In the genomic region with DNA sequence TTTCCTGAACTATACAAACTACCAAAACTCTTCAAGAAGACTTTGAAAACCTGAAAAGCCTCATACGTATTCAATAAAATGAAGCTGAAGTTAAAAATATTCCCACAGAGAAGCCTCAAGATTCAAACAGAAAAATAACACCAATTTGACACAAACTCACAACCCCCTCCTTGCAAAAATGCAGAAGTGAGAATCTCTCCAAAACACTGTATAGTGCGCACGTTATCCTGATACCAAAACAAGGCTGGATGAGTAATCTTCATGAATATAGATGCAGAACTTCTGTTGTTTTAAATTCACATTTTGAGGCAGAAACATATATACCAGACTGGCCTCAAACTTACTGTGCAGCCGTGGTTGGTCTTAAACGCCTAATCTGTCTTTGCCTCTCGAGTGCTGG, we compare ENCODE assay signal across 31 mouse cellular contexts. TPM values are rescaled to one million over a fixed set of nuclear protein-coding genes. Genes with fewer than 3 reads are reported as not detected.
DNase-seq lines count a peak whose midpoint lies in the region; ATAC-seq and TF ChIP-seq lines count a peak whose summit lies in the region.
"Had no signal": no experiment of that assay in that cellular context is flagged by ENCODE, and none has a peak within 500 bp of the region (broad histone marks: within the 10 kb centered on the region; RNA-seq: fewer than 3 reads in every experiment).

No protein-coding gene starts in this region.

- WGBS in macrophage (ENCODE audit: missing documents): 50% methylated on average over 6 of the region's 6 CpGs

- H3K36me3 ChIP-seq in CH12.LX (replicated peaks in 1 of 2; ENCODE audit: control insufficient read depth in 1 of 2, insufficient read depth in 1 of 2, low read length in 1 of 2): no peaks in the 10 kb centered on the region
- H3K36me3 ChIP-seq in macrophage (ENCODE audit: inconsistent target): no peaks in the 10 kb centered on the region
- H3K36me3 ChIP-seq: embryonic facial prominence, embryonic 12.5 days; embryonic facial prominence, embryonic 15.5 days; heart, embryonic 10.5 days; heart, embryonic 13.5 days had no signal

- H3K79me2 ChIP-seq in CH12.LX (replicated peaks; ENCODE audit: control insufficient read depth, extremely low read depth, insufficient read depth, poor library complexity, severe bottlenecking): no peaks in the 10 kb centered on the region
- peaks cover 5% of the 10 kb centered on the region; the same call in 1 of the 2 replicates for H3K79me2 ChIP-seq in macrophage (ENCODE audit: inconsistent target)

- in situ Hi-C loops in CH12.LX (cut with MboI; ENCODE audit: low pct_ligation_motif_present, low pct_unique_long_range_greater_than_20kb, low sequenced_read_pairs): no loop called here

- TF ChIP-seq CTCF in CH12.LX (conservative IDR thresholded peaks at IDR 0.05 in 1 of 2, IDR thresholded peaks at IDR 0.05 in 1 of 2; ENCODE audit: low read depth in 2 of 2, low read length in 2 of 2): no peak

- H3K9ac ChIP-seq in CH12.LX (ENCODE audit: insufficient read depth, low read depth): no peak overlapping the region
- H3K9ac ChIP-seq: embryonic facial prominence, embryonic 12.5 days; embryonic facial prominence, embryonic 15.5 days; forebrain, postnatal 0 days; heart, embryonic 13.5 days; hindbrain, embryonic 14.5 days had no signal

- peak; percentile 36; the same call in 1 of the 2 replicates for ATAC-seq in frontal cortex, adult (ENCODE audit: low TSS enrichment)
- ATAC-seq: activated CD4-positive, CD25-positive, alpha-beta regulatory T cell, adult 4 months; CD4-positive, CD25-positive, alpha-beta regulatory T cell, adult 4 months; forebrain, embryonic 14.5 days; forebrain, postnatal 0 days; hindbrain, postnatal 0 days; inflammation-experienced regulatory T-cells, adult 6 months; intestine, embryonic 16.5 days had no signal

- TF ChIP-seq POLR2A in CH12.LX (IDR thresholded peaks at IDR 0.05; ENCODE audit: low read depth, low read length): no peak

- TF ChIP-seq RAD21 in CH12.LX (IDR thresholded peaks at IDR 0.05; ENCODE audit: low read depth, low read length): no peak

- H3K4me3 ChIP-seq in CH12.LX (replicated peaks in 1 of 3; ENCODE audit: low read depth in 2 of 3, low read length in 2 of 3, poor library complexity in 1 of 3) (no peak overlapping the region), macrophage (ENCODE audit: inconsistent target) (no peak overlapping the region)
- H3K4me3 ChIP-seq: embryonic facial prominence, embryonic 12.5 days; embryonic facial prominence, embryonic 15.5 days; heart, adult 2 months; heart, embryonic 10.5 days; heart, embryonic 13.5 days had no signal

- H3K4me2 ChIP-seq in CH12.LX (ENCODE audit: insufficient read depth, low read depth, poor library complexity, severe bottlenecking): no peak overlapping the region
- H3K4me2 ChIP-seq: embryonic facial prominence, embryonic 12.5 days; embryonic facial prominence, embryonic 15.5 days; heart, embryonic 13.5 days; hindbrain, embryonic 14.5 days had no signal

- dilution Hi-C loops in CH12.LX (cut with MboI; ENCODE audit: extremely low pct_ligation_motif_present, extremely low pct_unique_long_range_greater_than_20kb, low sequenced_read_pairs): no loop called here

- peak; percentile 65 for TF ChIP-seq EP300 in CH12.LX (IDR thresholded peaks at IDR 0.05; ENCODE audit: low read length)

- DNase-seq in frontal cortex, postnatal 14 days (ENCODE audit: low spot score in 2 of 2): no peak
- peak; percentile 39 for DNase-seq in CH12.LX (ENCODE audit: extremely low read depth)
- no peak for DNase-seq in adrenal gland, adult 18-20 months (ENCODE audit: low spot score in 2 of 2)
- DNase-seq in thymus, postnatal 14 days: no peak
- DNase-seq: adrenal gland, postnatal 10 days; cerebellum, adult 18-20 months; cerebellum, adult 9-10 months; cerebellum, postnatal 14 days; forebrain, postnatal 0 days; gastrocnemius, postnatal 10 days; gastrocnemius, postnatal 36 days; heart, adult 2 months; heart, postnatal 14 days; heart, postnatal 4 days had no signal

- H3K9me3 ChIP-seq in CH12.LX (replicated peaks; ENCODE audit: low read length): no peaks in the 10 kb centered on the region
- H3K9me3 ChIP-seq: embryonic facial prominence, embryonic 12.5 days; embryonic facial prominence, embryonic 15.5 days; heart, embryonic 10.5 days; heart, embryonic 13.5 days had no signal

- no peak overlapping the region for H3K27ac ChIP-seq in CH12.LX (ENCODE audit: insufficient read depth, low read depth)
- H3K27ac ChIP-seq in macrophage: peak overlapping the region; percentile 77
- H3K27ac ChIP-seq: embryonic facial prominence, embryonic 12.5 days; embryonic facial prominence, embryonic 15.5 days; heart, adult 2 months; heart, embryonic 10.5 days; heart, embryonic 13.5 days; hindbrain, embryonic 14.5 days; hindbrain, postnatal 0 days had no signal

- H3K27me3 ChIP-seq in CH12.LX (replicated peaks): no peaks in the 10 kb centered on the region
- H3K27me3 ChIP-seq: embryonic facial prominence, embryonic 12.5 days; embryonic facial prominence, embryonic 15.5 days had no signal

- H3K4me1 ChIP-seq in CH12.LX (ENCODE audit: control insufficient read depth in 1 of 2, insufficient read depth in 2 of 2): peaks cover 14 to 72% of the 10 kb centered on the region in 2 experiments

TF ChIP-seq in CH12.LX, 34 proteins besides CTCF, POLR2A, EP300 and RAD21:
- peak; percentile 47; the same call in 1 of the 2 replicates for TF ChIP-seq MEF2A (IDR thresholded peaks at IDR 0.05; ENCODE audit: borderline replicate concordance, low read depth, low read length)
- peak; percentile 40; the same call in 1 of the 2 replicates for TF ChIP-seq ETS1 (conservative IDR thresholded peaks at IDR 0.05; ENCODE audit: low read depth, low read length)
- TF ChIP-seq PAX5 (IDR thresholded peaks at IDR 0.05; ENCODE audit: low read length): no peak
- TF ChIP-seq NELFE (IDR thresholded peaks at IDR 0.05; ENCODE audit: low read depth, low read length): no peak
- no peak for TF ChIP-seq USF1 (IDR thresholded peaks at IDR 0.05; ENCODE audit: low read depth, low read length)
- TF ChIP-seq ZNF384 (IDR thresholded peaks at IDR 0.05; ENCODE audit: low read depth, low read length): no peak
- TF ChIP-seq GABPA (IDR thresholded peaks at IDR 0.05; ENCODE audit: insufficient replicate concordance, low read depth, low read length): no peak
- TF ChIP-seq ELF1 (IDR thresholded peaks at IDR 0.05; ENCODE audit: low read depth, low read length): no peak
- TF ChIP-seq BHLHE40 (IDR thresholded peaks at IDR 0.05; ENCODE audit: low read depth, low read length): peak; percentile 83
- no peak for TF ChIP-seq CHD2 (IDR thresholded peaks at IDR 0.05; ENCODE audit: low read length)
- no peak for TF ChIP-seq ZMIZ1 (IDR thresholded peaks at IDR 0.05; ENCODE audit: low read depth, low read length)
- TF ChIP-seq IRF4 (IDR thresholded peaks at IDR 0.05; ENCODE audit: low read depth, low read length): peak; percentile 86
- no peak for TF ChIP-seq ZKSCAN1 (IDR thresholded peaks at IDR 0.05; ENCODE audit: borderline replicate concordance, low read depth, low read length)
- no peak for TF ChIP-seq MXI1 (IDR thresholded peaks at IDR 0.05; ENCODE audit: low read depth, low read length)
- TF ChIP-seq USF2 (conservative IDR thresholded peaks at IDR 0.05; ENCODE audit: low read depth, low read length): no peak

RNA-seq across cellular contexts. Expression of a gene that starts 49.8 kb away (rescaled TPM):
- total RNA-seq in CH12.LX (2012; rRNA removed) (1.2 and 1.7 TPM in 2 replicates), CH12.LX (2014; rRNA removed) (2.0 TPM in 2 replicates)
- polyA plus RNA-seq in CH12.LX (2012; ENCODE audit: insufficient read length, low read depth) (2.8 and 2.9 TPM in 2 replicates), macrophage (2018) (3.7 to 7.8 TPM (median 6.6 TPM) in 3 replicates)
- total RNA-seq in macrophage (2018; cell fraction: chromatin; rRNA removed): 10 to 100 TPM in 12 of 26 experiments, 1 to 10 TPM in 13, under 1 TPM in 1; 0.49 to 89.2 (median 7.3) TPM
- total RNA-seq in macrophage (2018; cell fraction: cytosol; rRNA removed): 1 to 10 TPM in 16 of 26 experiments, under 1 TPM in 10; 0.56 to 9.1 (median 1.9) TPM
- total RNA-seq in macrophage (2018; cell fraction: nucleus; rRNA removed): 10 to 100 TPM in 9 of 26 experiments, 1 to 10 TPM in 12, under 1 TPM in 5; 0.23 to 35.5 (median 2.8) TPM
- 1 to 10 TPM in 1 of 2 experiments, under 1 TPM in 1; 0.53 to 1.0 TPM for total RNA-seq in adrenal gland, adult 18-20 months (2021)
- total RNA-seq: granulocyte monocyte progenitor cell, adult 5-6 weeks had no signal

RNA-seq across cellular contexts. Expression of a gene that starts 50.0 kb away (rescaled TPM):
- total RNA-seq in CH12.LX (2012; rRNA removed) (not detected in 2 replicates), CH12.LX (2014; rRNA removed) (not detected in 2 replicates)
- polyA plus RNA-seq in CH12.LX (2012; ENCODE audit: insufficient read length, low read depth) (not detected in 2 replicates), macrophage (2018) (not detected in 3 replicates)
- total RNA-seq in macrophage (2018; cell fraction: chromatin; rRNA removed): not detected
- total RNA-seq in macrophage (2018; cell fraction: cytosol; rRNA removed): not detected
- not detected for total RNA-seq in macrophage (2018; cell fraction: nucleus; rRNA removed)
- total RNA-seq in adrenal gland, adult 18-20 months (2021): not detected
- total RNA-seq: adrenal gland, postnatal 10 days; gastrocnemius, adult 18-20 months; gastrocnemius, postnatal 36 days; granulocyte monocyte progenitor cell, adult 5-6 weeks; heart, adult 2 months; heart, postnatal 14 days; heart, postnatal 4 days; hindbrain, postnatal 0 days had no signal
- polyA plus RNA-seq: activated CD4-positive, CD25-positive, alpha-beta regulatory T cell, adult 4 months; C2C12; CD4-positive, CD25-positive, alpha-beta regulatory T cell, adult 4 months; embryonic facial prominence, embryonic 12.5 days; forebrain, embryonic 11.5 days; heart, adult 2 months; heart, embryonic 10.5 days; heart, embryonic 13.5 days; inflammation-experienced regulatory T-cells, adult 6 months; intestine, embryonic 16.5 days had no signal

RNA-seq across cellular contexts. Expression of a gene that starts 50.9 kb away (rescaled TPM):
- total RNA-seq in CH12.LX (2012; rRNA removed): 6.0 and 6.2 TPM in 2 replicates
- total RNA-seq in CH12.LX (2014; rRNA removed): 5.4 and 6.0 TPM in 2 replicates
- 4.8 and 7.6 TPM in 2 replicates for polyA plus RNA-seq in CH12.LX (2012; ENCODE audit: insufficient read length, low read depth)
- total RNA-seq in macrophage (2018; cell fraction: chromatin; rRNA removed): 10 to 100 TPM in 15 of 26 experiments, 1 to 10 TPM in 11; 2.4 to 76.8 (median 12.6) TPM
- total RNA-seq in macrophage (2018; cell fraction: cytosol; rRNA removed): 10 to 100 TPM in 25 of 26 experiments, 1 to 10 TPM in 1; 7.0 to 65.5 (median 17.4) TPM
- total RNA-seq in macrophage (2018; cell fraction: nucleus; rRNA removed): 10 to 100 TPM in 16 of 26 experiments, 1 to 10 TPM in 10; 5.2 to 65.4 (median 12.5) TPM
- polyA plus RNA-seq in macrophage (2018): 14.0 to 47.5 TPM (median 34.3 TPM) in 3 replicates
- total RNA-seq in adrenal gland, adult 18-20 months (2021): 100 to 1,000 TPM; 108 to 114 TPM

Comparison
In these comparisons a context has a peak if more than half of its experiments do, and no peak if none do; other contexts are left out.
1. RNA of a gene that starts 50.9 kb away (total RNA-seq): 108 to 114 TPM in adrenal gland, adult 18-20 months; 5.4 to 6.2 TPM in CH12.LX; every median in the first group is over 10 times any median in the second.